Mouse (Mus musculus) intestine, embryonic 16.5 days (tissue): ENCODE results near the gene Ckm. TPM values are rescaled to one million over a fixed set of nuclear protein-coding genes. Genes with fewer than 3 reads are reported as not detected.

ENCODE experiments used
- ATAC-seq: fragments of 200-750 bp; cut with Nextera tagmentation; 2 replicates; pipeline ENCODE4 v1.8.0; 2017; ENCODE audit warnings: moderate TSS enrichment, moderate library complexity
- H3K27ac ChIP-seq: fragments of 300-500 bp; sonication (generic); 2 replicates; pipeline ENCODE4 v1.5.1; 2014; ENCODE audit warnings: mild to moderate bottlenecking, low read length
- H3K27me3 ChIP-seq: fragments of 300-500 bp; sonication (generic); replicated peaks from 2 replicates; pipeline ENCODE4 v1.6.1; 2014; ENCODE audit warnings: low read length, control low read depth, mixed read lengths; ENCODE audit not compliant: control insufficient read depth, insufficient read depth
- H3K36me3 ChIP-seq: fragments of 300-500 bp; sonication (generic); 2 replicates; pipeline ENCODE4 v1.6.1; 2014; ENCODE audit warnings: low read length, control low read depth; ENCODE audit not compliant: control insufficient read depth, insufficient read depth
- H3K4me1 ChIP-seq: fragments of 300-500 bp; sonication (generic); 2 replicates; pipeline ENCODE4 v1.6.1; 2014; ENCODE audit warnings: low read length, control low read depth, mixed read lengths; ENCODE audit not compliant: control insufficient read depth, insufficient read depth
- H3K4me2 ChIP-seq: fragments of 300-500 bp; sonication (generic); 2 replicates; pipeline ENCODE4 v1.6.1; 2014; ENCODE audit warnings: low read depth, low read length, control low read depth
- H3K4me3 ChIP-seq: fragments of 300-500 bp; sonication (generic); 2 replicates; pipeline ENCODE4 v1.5.1; 2014; ENCODE audit warnings: mild to moderate bottlenecking, low read length
- H3K9ac ChIP-seq: fragments of 300-500 bp; sonication (generic); 2 replicates; pipeline ENCODE4 v1.6.1; 2014; ENCODE audit warnings: low read depth, low read length
- H3K9me3 ChIP-seq: fragments of 300-500 bp; sonication (generic); 2 replicates; pipeline ENCODE4 v1.6.1; 2016; ENCODE audit warnings: low read length, control low read depth; ENCODE audit not compliant: control insufficient read depth
- WGBS: fragments of 180-500 bp; shearing (Covaris S2); extraction: QIAGEN DNeasy Blood & Tissue Kit; methylation state at CpG from one replicate; pipeline ENCODE4 v1.1.7; 2014; 5-methylcytosine and 5-hydroxymethylcytosine counted together
- polyA plus RNA-seq: library from polyadenylated mRNA; unstranded; fragments of >200 nt; fragmentation: Nextera tagmentation; extraction: Ambion mirVana; gene quantifications from 2 replicates; pipeline ENCODE4 v1.2.1, GENCODE M21; 2015

The Ckm gene
- polyA plus RNA-seq, 1 experiment from 2014 or later, result 15.3 TPM

DNA sequence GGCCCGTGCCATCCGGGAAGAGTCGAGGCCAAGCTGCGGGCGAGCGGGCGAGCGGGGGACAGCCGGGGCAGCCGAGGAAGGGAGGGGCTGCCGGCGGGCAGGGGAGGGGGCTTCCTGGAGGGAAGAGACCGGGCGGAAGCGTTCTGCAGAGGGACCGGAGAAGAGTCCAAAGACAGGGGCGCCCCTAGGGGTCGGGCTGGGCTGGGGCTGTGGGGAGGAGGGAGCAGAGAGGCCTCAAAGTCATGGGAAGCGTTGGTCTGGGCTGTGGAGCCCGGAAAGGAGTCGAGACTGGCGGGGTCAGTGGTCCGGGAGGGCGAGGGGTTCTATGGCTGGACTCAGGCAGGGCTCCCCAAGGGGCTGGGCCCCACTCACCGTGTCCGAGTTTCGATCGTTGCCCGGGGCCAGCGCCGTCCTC is 53.5 kb downstream of the Ckm start:
- ATAC-seq, result peak; percentile 71
- H3K36me3 ChIP-seq, result peaks cover 3% of the 10 kb centered on the region
- peak overlapping the region; percentile 90 for H3K9ac ChIP-seq
- under 1% methylated on average over 26 of the region's 31 CpGs for whole genome bisulfite sequencing
- H3K4me1 ChIP-seq, result peaks cover 25% of the 10 kb centered on the region
- no peaks in the 10 kb centered on the region for H3K9me3 ChIP-seq
- peak overlapping the region; percentile 70 for H3K27ac ChIP-seq
- H3K27me3 ChIP-seq, result no peaks in the 10 kb centered on the region
- peak overlapping the region; percentile 87 for H3K4me2 ChIP-seq
- H3K4me3 ChIP-seq, result peak overlapping the region; percentile 93

DNA sequence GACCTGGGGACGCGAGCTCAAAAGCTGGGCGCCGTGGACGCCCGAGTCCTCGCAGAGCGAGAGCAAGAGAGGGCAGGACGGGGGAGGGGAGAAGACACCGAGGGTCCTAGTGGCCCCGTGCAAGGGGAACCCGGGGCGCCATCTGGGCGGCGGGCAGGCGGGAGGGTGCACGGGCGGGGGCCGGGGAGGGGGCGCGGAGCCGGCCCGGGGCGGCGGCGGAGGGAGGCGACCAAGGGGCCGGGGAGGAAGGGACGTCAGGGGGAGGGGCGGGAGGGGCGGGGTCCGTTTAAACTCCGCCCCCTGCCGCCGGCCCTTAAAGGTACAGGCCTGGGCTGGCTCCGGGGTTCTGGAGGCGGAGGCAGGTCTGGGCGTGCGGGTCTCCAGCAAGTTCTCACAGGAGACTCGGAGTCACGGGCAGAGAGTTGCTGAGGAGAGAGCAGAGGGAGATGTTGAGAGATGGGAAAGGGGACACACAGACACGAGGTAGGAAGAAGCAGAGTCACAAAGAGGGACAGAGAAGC is 54.1 kb downstream of the Ckm start, which contains the start of gene Mark4:
Mark4 (minus strand) TSS at position 231 of the 521 bp plus-strand sequence.
- WGBS, result under 1% methylated on average over 27 of the region's 42 CpGs
- Histone ChIP-seq H3K4me1 (peaks cover 25% of the 10 kb centered on the region), H3K4me2 (peak within 1 kb of the TSS; percentile 87)

DNA sequence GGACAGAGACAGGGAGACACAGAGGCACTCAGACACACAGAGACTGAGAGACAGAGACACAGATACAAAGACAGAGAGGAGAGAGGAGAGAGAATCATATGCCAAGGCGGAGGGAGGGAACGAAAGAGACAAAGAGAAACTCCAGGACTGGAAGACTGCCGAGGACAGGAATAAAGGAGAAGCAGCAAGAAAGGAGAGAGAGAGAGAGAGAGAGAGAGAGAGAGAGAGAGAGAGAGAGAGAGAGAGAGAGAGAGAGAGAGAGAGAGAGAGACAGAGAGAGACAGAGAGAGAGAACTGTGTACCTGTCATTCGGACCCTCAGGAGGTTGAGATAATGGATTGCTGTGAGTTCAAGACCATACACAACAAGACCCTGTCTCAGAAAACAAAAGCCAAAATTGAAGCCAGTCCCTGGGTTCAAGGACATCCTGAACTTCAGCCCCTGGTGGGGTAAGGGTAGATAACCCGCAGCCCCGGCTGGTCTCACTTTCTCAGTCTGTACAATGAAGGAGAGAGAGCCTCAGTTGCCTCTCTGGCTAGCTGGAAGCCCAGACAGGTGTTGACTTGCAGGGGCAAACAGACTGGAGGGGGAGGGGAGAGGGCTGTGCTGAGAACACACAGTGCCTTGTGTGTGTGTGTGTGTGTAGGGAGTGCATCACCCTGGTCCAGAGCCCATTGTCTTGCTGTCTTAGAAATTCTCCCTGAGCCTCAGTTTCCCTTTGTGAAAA is 54.7 kb downstream of the Ckm start:
- Histone ChIP-seq H3K9me3 (no peaks in the 10 kb centered on the region), H3K4me3 (peak overlapping the region; percentile 93), H3K27me3 (no peaks in the 10 kb centered on the region), H3K4me1 (peaks cover 25% of the 10 kb centered on the region), H3K9ac (peak overlapping the region; percentile 90), H3K4me2 (peak overlapping the region; percentile 87), H3K36me3 (peaks cover 3% of the 10 kb centered on the region), H3K27ac (no peak overlapping the region; the same call in 1 of the 2 replicates)
- 27% methylated on average over 6 of the region's 6 CpGs for WGBS
- no peak for ATAC-seq

More for the DNA sequence above, 54.1 kb downstream of the Ckm start, which contains the start of gene Mark4:
- Histone ChIP-seq H3K9me3 (no peaks in the 10 kb centered on the region), H3K4me3 (peak within 1 kb of the TSS; percentile 93), H3K27me3 (no peaks in the 10 kb centered on the region), H3K27ac (peak within 1 kb of the TSS; percentile 70), H3K9ac (peak within 1 kb of the TSS; percentile 90), H3K36me3 (peaks cover 3% of the 10 kb centered on the region)
- ATAC-seq, result peak; percentile 88

DNA sequence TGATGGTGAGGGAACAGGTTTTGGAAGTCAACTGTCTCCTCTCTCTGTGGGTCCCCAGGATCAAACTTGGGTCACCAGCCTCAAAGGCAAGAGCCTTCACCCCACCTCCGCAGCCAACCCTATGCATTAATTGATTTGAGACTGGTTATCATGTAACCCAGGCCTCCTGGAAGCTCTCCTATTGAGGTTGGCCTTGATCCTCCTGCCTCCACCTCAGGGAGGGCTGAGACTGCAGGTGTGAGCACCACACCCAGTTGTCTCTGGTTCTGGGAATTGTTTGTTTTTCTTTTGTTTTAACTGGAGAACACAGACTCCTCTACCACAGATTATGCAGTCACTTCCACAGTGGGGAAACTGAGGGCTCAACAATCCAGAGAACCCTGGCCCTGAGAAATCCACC is 55.9 kb downstream of the Ckm start:
- H3K4me2 ChIP-seq, result no peak overlapping the region
- ATAC-seq, result no peak
- no peaks in the 10 kb centered on the region; the same call in 1 of the 2 replicates for H3K27me3 ChIP-seq
- peaks cover 3% of the 10 kb centered on the region for H3K36me3 ChIP-seq
- H3K9ac ChIP-seq, result no peak overlapping the region
- 36% methylated on average over 1 of the region's 1 CpGs for WGBS
- H3K4me1 ChIP-seq, result peaks cover 30% of the 10 kb centered on the region
- H3K4me3 ChIP-seq, result no peak overlapping the region
- H3K27ac ChIP-seq, result no peak overlapping the region
- no peaks in the 10 kb centered on the region for H3K9me3 ChIP-seq

DNA sequence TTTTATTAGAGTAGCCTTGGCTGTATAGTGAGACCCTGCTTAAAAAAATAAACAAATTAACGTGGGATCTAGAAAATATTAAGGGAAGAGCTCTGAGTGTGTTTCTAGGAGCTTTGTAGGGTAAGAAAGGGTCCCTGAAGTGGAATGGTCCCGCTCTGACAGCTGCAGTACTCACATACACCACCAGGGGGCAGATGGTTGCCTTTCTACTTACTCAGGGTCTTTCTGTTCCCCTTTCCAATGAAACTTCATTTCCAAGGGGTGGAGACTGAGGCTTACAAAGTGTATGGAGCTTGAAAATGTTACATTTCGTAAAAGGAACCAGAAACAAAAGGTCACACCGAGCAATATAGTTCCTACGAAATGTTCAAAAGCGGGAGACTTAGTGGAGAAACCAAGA is 56.9 kb downstream of the Ckm start:
- Histone ChIP-seq H3K4me3 (no peak overlapping the region), H3K36me3 (no peaks in the 10 kb centered on the region), H3K9ac (no peak overlapping the region), H3K4me2 (peak overlapping the region; percentile 9; the same call in 1 of the 2 replicates), H3K9me3 (no peaks in the 10 kb centered on the region), H3K27me3 (no peaks in the 10 kb centered on the region; the same call in 1 of the 2 replicates), H3K27ac (no peak overlapping the region), H3K4me1 (peaks cover 30% of the 10 kb centered on the region)
- WGBS, result 11% methylated on average over 6 of the region's 6 CpGs
- no peak for ATAC-seq

DNA sequence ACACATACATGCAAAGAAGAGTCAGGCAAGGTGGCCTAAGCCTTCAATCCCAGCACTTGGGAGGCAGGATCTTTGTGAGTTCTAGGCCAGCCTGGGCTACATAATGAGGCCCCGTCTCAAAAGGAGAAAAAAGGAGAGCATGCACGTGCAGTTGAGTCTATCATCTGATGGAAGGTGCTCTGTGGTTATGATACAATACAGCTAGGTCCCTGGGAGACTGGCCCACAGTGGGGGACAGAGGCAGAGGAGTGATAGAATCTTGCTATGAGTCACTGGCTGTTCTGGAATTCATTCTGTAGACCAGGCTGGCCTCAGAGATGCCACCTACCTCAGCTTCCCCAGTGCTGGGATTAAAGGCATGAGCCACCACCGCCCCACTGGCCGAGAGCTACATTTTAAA is 57.9 kb downstream of the Ckm start:
- ATAC-seq, result no peak
- no peaks in the 10 kb centered on the region for H3K9me3 ChIP-seq
- H3K9ac ChIP-seq, result 0 out of 2 replicates have a peak overlapping the region, but pooled peaks have one; percentile 9
- WGBS, result 68% methylated on average over 4 of the region's 4 CpGs
- peaks cover 20% of the 10 kb centered on the region for H3K4me1 ChIP-seq
- H3K27me3 ChIP-seq, result peaks cover 3% of the 10 kb centered on the region; the same call in 1 of the 2 replicates
- no peaks in the 10 kb centered on the region for H3K36me3 ChIP-seq
- no peak overlapping the region for H3K4me3 ChIP-seq
- no peak overlapping the region for H3K27ac ChIP-seq
- H3K4me2 ChIP-seq, result no peak overlapping the region

DNA sequence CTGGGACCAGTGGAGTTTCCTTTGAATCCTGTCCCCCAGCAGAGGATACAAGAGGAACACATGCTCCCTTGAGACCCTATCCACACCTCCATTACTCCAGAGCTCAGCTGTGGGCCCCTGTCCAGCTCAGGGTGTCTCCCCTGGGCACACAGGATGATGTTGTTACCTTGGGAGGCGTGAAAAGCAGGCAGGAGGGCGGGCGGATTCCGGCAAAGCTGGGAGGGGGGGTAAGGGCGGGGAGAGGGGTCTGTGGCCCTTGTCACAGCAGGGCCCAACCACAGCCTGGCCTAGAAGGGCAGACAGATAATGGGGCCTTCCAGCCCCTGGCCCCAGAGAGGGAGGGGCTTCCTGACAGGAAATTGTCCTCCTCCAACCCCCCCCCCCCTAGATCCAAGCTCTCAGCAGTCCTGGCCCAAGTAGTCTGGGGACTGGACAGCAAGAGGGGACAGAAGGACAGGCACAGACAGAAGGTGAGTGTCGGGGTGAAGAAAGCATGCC is 58.4 kb downstream of the Ckm start, which contains the start of gene Exoc3l2:
Exoc3l2 (plus strand) TSS at position 448 of the 498 bp plus-strand sequence.
- Histone ChIP-seq H3K27ac (no peak within 1 kb of the TSS), H3K4me3 (no peak within 1 kb of the TSS), H3K4me1 (peaks cover 17% of the 10 kb centered on the region), H3K9me3 (no peaks in the 10 kb centered on the region), H3K9ac (peak within 1 kb of the TSS; percentile 9; the same call in 1 of the 2 replicates), H3K36me3 (no peaks in the 10 kb centered on the region), H3K27me3 (peaks cover 3% of the 10 kb centered on the region; the same call in 1 of the 2 replicates), H3K4me2 (no peak within 1 kb of the TSS)
- ATAC-seq, result no peak
- 38% methylated on average over 6 of the region's 6 CpGs for WGBS

DNA sequence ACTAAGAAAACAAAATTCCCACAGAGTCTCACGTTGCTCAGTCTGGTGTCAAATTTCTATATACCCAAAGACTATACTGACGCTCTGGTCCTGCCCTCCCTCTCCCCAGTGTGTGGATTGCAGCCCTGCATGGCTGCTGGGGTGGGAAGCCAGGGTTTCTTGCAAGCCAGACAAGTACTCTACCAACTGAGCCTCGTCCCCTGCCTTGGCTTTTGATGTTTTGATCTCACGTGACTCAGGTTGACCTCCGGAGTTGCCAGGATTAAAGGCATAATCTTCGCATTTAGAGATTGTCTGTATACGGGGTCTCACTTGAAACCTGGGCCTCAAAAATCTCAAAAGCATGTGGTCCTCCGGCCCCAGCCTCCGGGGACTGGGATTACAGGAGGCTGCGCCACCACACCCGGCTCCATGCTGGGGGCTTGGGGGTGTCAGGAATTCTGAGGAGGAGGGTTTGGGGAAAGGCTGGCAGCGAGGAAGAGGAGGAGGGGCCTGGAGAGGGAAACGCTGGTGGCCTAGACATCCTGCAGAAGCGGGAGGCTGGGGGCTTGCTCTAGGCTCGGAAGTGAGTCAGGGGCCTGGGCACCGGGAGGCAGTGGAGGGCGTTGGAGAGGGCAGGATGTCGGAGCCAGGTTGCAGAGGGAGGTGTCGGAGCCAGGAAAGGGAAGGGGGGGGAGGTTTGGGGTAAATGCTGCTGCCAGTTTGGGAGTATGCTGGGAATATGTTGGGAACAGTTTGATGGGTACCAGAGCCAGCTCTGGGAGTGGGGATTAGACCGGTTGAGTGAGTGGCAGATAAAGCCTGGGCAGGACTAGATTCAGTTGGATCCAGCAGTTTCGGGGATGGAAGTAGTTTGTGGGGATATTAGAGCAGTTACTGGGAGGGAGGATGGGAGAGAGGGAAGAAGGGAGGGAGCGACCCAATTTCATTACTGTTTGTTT is 60.1 kb downstream of the Ckm start:
- no peak for ATAC-seq
- Histone ChIP-seq H3K4me3 (peak overlapping the region; percentile 12; the same call in 1 of the 2 replicates), H3K9ac (peak overlapping the region; percentile 45; the same call in 1 of the 2 replicates), H3K4me1 (peaks cover 10% of the 10 kb centered on the region; the same call in 1 of the 2 replicates), H3K36me3 (no peaks in the 10 kb centered on the region), H3K9me3 (no peaks in the 10 kb centered on the region), H3K27ac (0 out of 2 replicates have a peak overlapping the region, but pooled peaks have one; percentile 21), H3K4me2 (peak overlapping the region; percentile 24), H3K27me3 (peaks cover 14% of the 10 kb centered on the region)
- 15% methylated on average over 22 of the region's 22 CpGs for WGBS
